In the genomic region with DNA sequence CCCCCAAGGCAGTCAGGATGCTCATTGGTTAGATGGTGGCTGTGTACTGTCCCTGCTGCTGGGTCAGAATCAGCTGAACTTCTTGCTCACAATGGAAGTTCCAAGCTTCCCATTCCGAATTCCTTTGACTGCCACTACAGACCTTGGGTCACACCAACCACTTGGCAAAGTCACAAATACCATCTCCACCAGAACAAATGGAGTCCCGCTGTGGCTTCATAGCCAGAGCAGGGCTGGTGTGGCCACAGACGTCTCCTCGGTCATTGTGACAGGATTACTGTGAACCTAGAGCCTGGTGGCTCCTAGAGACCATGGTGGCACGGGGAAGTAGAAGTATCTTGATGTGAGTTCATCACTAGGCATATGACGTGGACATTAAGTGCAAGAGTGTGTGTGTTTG, we compare ENCODE assay signal across 34 mouse cellular contexts.
"Had no signal": no experiment of that assay in that cellular context is flagged by ENCODE, and none has a peak within 500 bp of the region (broad histone marks: within the 10 kb centered on the region; RNA-seq: fewer than 3 reads in every experiment).

No protein-coding gene starts in this region.

- DNase-seq: heart, postnatal 10 days; heart, postnatal 14 days; heart, postnatal 36 days; heart, postnatal 4 days; kidney, adult 11 months; kidney, adult 18-20 months; kidney, adult 2 months; kidney, adult 8-10 months; kidney, adult 9 months; kidney, postnatal 10 days; kidney, postnatal 14 days; kidney, postnatal 25 days; kidney, postnatal 36 days; kidney, postnatal 4 days; layer of hippocampus, adult 9-11 months; layer of hippocampus, postnatal 36 days had no signal

- ATAC-seq: hindbrain, embryonic 16.5 days; hindbrain, postnatal 0 days; inflammation-experienced regulatory T-cells, adult 6 months; intestine, embryonic 15.5 days; intestine, embryonic 16.5 days; intestine, postnatal 0 days had no signal

- H3K27me3 ChIP-seq: heart, embryonic 12.5 days; heart, embryonic 15.5 days; hindbrain, embryonic 12.5 days; hindbrain, embryonic 13.5 days; hindbrain, embryonic 15.5 days; intestine, embryonic 15.5 days; kidney, embryonic 15.5 days had no signal

- H3K4me1 ChIP-seq: hindbrain, embryonic 12.5 days; hindbrain, embryonic 15.5 days; intestine, embryonic 15.5 days had no signal

- H3K36me3 ChIP-seq: heart, embryonic 10.5 days; heart, embryonic 12.5 days; heart, embryonic 15.5 days; hindbrain, embryonic 10.5 days; hindbrain, embryonic 12.5 days; hindbrain, embryonic 13.5 days; hindbrain, embryonic 15.5 days; intestine, embryonic 15.5 days had no signal

- H3K4me3 ChIP-seq: heart, embryonic 10.5 days; heart, embryonic 12.5 days; heart, embryonic 13.5 days; heart, embryonic 15.5 days; hindbrain, embryonic 10.5 days; hindbrain, embryonic 12.5 days; hindbrain, embryonic 13.5 days; hindbrain, embryonic 15.5 days; intestine, embryonic 15.5 days; kidney, embryonic 15.5 days; layer of hippocampus, adult 2 months had no signal

- H3K27ac ChIP-seq: heart, embryonic 10.5 days; heart, embryonic 13.5 days; heart, embryonic 15.5 days; hindbrain, embryonic 10.5 days; hindbrain, embryonic 12.5 days; hindbrain, embryonic 13.5 days; hindbrain, embryonic 14.5 days; hindbrain, embryonic 15.5 days; hindbrain, postnatal 0 days; intestine, embryonic 15.5 days; kidney, embryonic 15.5 days; kidney, postnatal 0 days; layer of hippocampus, adult 2 months had no signal
